Mouse (Mus musculus): Measurements from ENCODE around the gene Tmprss12. TPM values are rescaled to one million over a fixed set of nuclear protein-coding genes. Genes with fewer than 3 reads are reported as not detected.

Tmprss12 gene
- not detected in 2 replicates for polyA plus RNA-seq (2012; rRNA removed)

- 97% methylated on average over 20 of the region's 20 CpGs for WGBS
- Histone ChIP-seq H3K4me1 (ENCODE audit: control insufficient read depth, insufficient read depth, insufficient read length) (no peaks in the 10 kb centered on the region), H3K27me3 (ENCODE audit: control insufficient read depth, insufficient read depth, low read length) (no peaks in the 10 kb centered on the region), H3K27ac (ENCODE audit: insufficient read depth, low read length) (no peak within 1 kb of the TSS), H3K4me3 (ENCODE audit: extremely low read depth, insufficient read depth, insufficient read length) (no peak within 1 kb of the TSS), H3K36me3 (ENCODE audit: control insufficient read depth, insufficient read depth, low read length) (no peaks in the 10 kb centered on the region)
- TF ChIP-seq CTCF (IDR thresholded peaks at IDR 0.05; ENCODE audit: extremely low read depth, insufficient read depth, insufficient read length, insufficient replicate concordance): no peak
- no peak for TF ChIP-seq POLR2A (IDR thresholded peaks at IDR 0.05; ENCODE audit: low read depth, low read length)
- no peak for DNase-seq (ENCODE audit: low read depth in 1 of 2, low spot score in 2 of 2)
Measured at GRCm38 (mm10) chr15:100280626-100281025, at the start of gene Tmprss12. Tmprss12 (plus strand) TSS chr15:100280837.

GRCm38 (mm10) chr15:100231616-100232525 lies 48.8 kb upstream of the Tmprss12 start:
- no peak overlapping the region for H3K27ac ChIP-seq (ENCODE audit: insufficient read depth, low read length)
- peaks cover 8% of the 10 kb centered on the region for H3K36me3 ChIP-seq (ENCODE audit: control insufficient read depth, insufficient read depth, low read length)

GRCm38 (mm10) chr15:100235208-100235965 lies 45.2 kb upstream of the Tmprss12 start:
- Histone ChIP-seq H3K36me3 (ENCODE audit: control insufficient read depth, insufficient read depth, low read length) (peaks cover 11% of the 10 kb centered on the region), H3K27ac (ENCODE audit: insufficient read depth, low read length) (no peak overlapping the region), H3K27me3 (ENCODE audit: control insufficient read depth, insufficient read depth, low read length) (no peaks in the 10 kb centered on the region), H3K4me3 (ENCODE audit: extremely low read depth, insufficient read depth, insufficient read length) (no peak overlapping the region), H3K4me1 (ENCODE audit: control insufficient read depth, insufficient read depth, insufficient read length) (no peaks in the 10 kb centered on the region)
- no peak for DNase-seq (ENCODE audit: low read depth in 1 of 2, low spot score in 2 of 2)
- WGBS: 78% methylated on average over 12 of the region's 12 CpGs
- TF ChIP-seq CTCF (IDR thresholded peaks at IDR 0.05; ENCODE audit: extremely low read depth, insufficient read depth, insufficient read length, insufficient replicate concordance) (no peak), POLR2A (IDR thresholded peaks at IDR 0.05; ENCODE audit: low read depth, low read length) (no peak)

More at GRCm38 (mm10) chr15:100231616-100232525, 48.8 kb upstream of the Tmprss12 start:
- Histone ChIP-seq H3K4me3 (ENCODE audit: extremely low read depth, insufficient read depth, insufficient read length) (no peak overlapping the region), H3K27me3 (ENCODE audit: control insufficient read depth, insufficient read depth, low read length) (no peaks in the 10 kb centered on the region), H3K4me1 (ENCODE audit: control insufficient read depth, insufficient read depth, insufficient read length) (peaks cover 4% of the 10 kb centered on the region; the same call in 1 of the 2 replicates)
- no peak for TF ChIP-seq CTCF (IDR thresholded peaks at IDR 0.05; ENCODE audit: extremely low read depth, insufficient read depth, insufficient read length, insufficient replicate concordance)
- no peak for TF ChIP-seq POLR2A (IDR thresholded peaks at IDR 0.05; ENCODE audit: low read depth, low read length)
- 85% methylated on average over 14 of the region's 14 CpGs for WGBS
- no peak for DNase-seq (ENCODE audit: low read depth in 1 of 2, low spot score in 2 of 2)

- TF ChIP-seq POLR2A (IDR thresholded peaks at IDR 0.05; ENCODE audit: low read depth, low read length) (no peak), CTCF (IDR thresholded peaks at IDR 0.05; ENCODE audit: extremely low read depth, insufficient read depth, insufficient read length, insufficient replicate concordance) (no peak)
- no peak overlapping the region for H3K27ac ChIP-seq (ENCODE audit: insufficient read depth, low read length)
Measured at GRCm38 (mm10) chr15:100236952-100237351, 43.7 kb upstream of the Tmprss12 start.

GRCm38 (mm10) chr15:100241780-100242179 lies 38.9 kb upstream of the Tmprss12 start:
- 93% methylated on average over 6 of the region's 6 CpGs for WGBS

More at GRCm38 (mm10) chr15:100236952-100237351, 43.7 kb upstream of the Tmprss12 start:
- WGBS: 67% methylated on average over 6 of the region's 6 CpGs
- H3K36me3 ChIP-seq (ENCODE audit: control insufficient read depth, insufficient read depth, low read length): peaks cover 18% of the 10 kb centered on the region
- no peak for DNase-seq (ENCODE audit: low read depth in 1 of 2, low spot score in 2 of 2)
- H3K4me1 ChIP-seq (ENCODE audit: control insufficient read depth, insufficient read depth, insufficient read length): no peaks in the 10 kb centered on the region
- no peak overlapping the region for H3K4me3 ChIP-seq (ENCODE audit: extremely low read depth, insufficient read depth, insufficient read length)
- H3K27me3 ChIP-seq (ENCODE audit: control insufficient read depth, insufficient read depth, low read length): no peaks in the 10 kb centered on the region

GRCm38 (mm10) chr15:100245951-100246350 lies 34.7 kb upstream of the Tmprss12 start:
- WGBS: 94% methylated on average over 7 of the region's 7 CpGs
- H3K4me3 ChIP-seq (ENCODE audit: extremely low read depth, insufficient read depth, insufficient read length): no peak overlapping the region
- H3K36me3 ChIP-seq (ENCODE audit: control insufficient read depth, insufficient read depth, low read length): peaks cover 36% of the 10 kb centered on the region
- no peak overlapping the region for H3K27ac ChIP-seq (ENCODE audit: insufficient read depth, low read length)
- no peaks in the 10 kb centered on the region for H3K4me1 ChIP-seq (ENCODE audit: control insufficient read depth, insufficient read depth, insufficient read length)
- no peak for TF ChIP-seq POLR2A (IDR thresholded peaks at IDR 0.05; ENCODE audit: low read depth, low read length)
- TF ChIP-seq CTCF (IDR thresholded peaks at IDR 0.05; ENCODE audit: extremely low read depth, insufficient read depth, insufficient read length, insufficient replicate concordance): no peak
- no peaks in the 10 kb centered on the region for H3K27me3 ChIP-seq (ENCODE audit: control insufficient read depth, insufficient read depth, low read length)
- DNase-seq (ENCODE audit: low read depth in 1 of 2, low spot score in 2 of 2): no peak

More at GRCm38 (mm10) chr15:100241780-100242179, 38.9 kb upstream of the Tmprss12 start:
- no peak overlapping the region for H3K4me3 ChIP-seq (ENCODE audit: extremely low read depth, insufficient read depth, insufficient read length)
- no peak for DNase-seq (ENCODE audit: low read depth in 1 of 2, low spot score in 2 of 2)
- no peaks in the 10 kb centered on the region for H3K27me3 ChIP-seq (ENCODE audit: control insufficient read depth, insufficient read depth, low read length)
- H3K27ac ChIP-seq (ENCODE audit: insufficient read depth, low read length): no peak overlapping the region
- peaks cover 30% of the 10 kb centered on the region for H3K36me3 ChIP-seq (ENCODE audit: control insufficient read depth, insufficient read depth, low read length)
- H3K4me1 ChIP-seq (ENCODE audit: control insufficient read depth, insufficient read depth, insufficient read length): no peaks in the 10 kb centered on the region
- TF ChIP-seq POLR2A (IDR thresholded peaks at IDR 0.05; ENCODE audit: low read depth, low read length): no peak
- TF ChIP-seq CTCF (IDR thresholded peaks at IDR 0.05; ENCODE audit: extremely low read depth, insufficient read depth, insufficient read length, insufficient replicate concordance): no peak
